Mouse (Mus musculus) left cerebral cortex, postnatal 4 days (tissue): Measurements from ENCODE around the gene Gmppb. TPM values are rescaled to one million over a fixed set of nuclear protein-coding genes. Genes with fewer than 3 reads are reported as not detected.
A peak's percentile ranks its signal among the peaks of the same experiment; 100 is the strongest.
"Not testable (repeated sequence)": the region's sequence is repeated elsewhere in the genome, so short reads cannot be mapped to it uniquely, and the experiment has no call there.

Experiments
- DNase-seq: peaks from one replicate; pipeline ENCODE4 v3.0.0-alpha.2; 2022
- intact Hi-C: fragments of 180-260 bp; cut with DNase I; formaldehyde crosslinking; loops from one replicate; pipeline ENCODE4 v1.15.1; 2025
- total RNA-seq, 2 experiments: library from RNA; stranded (reverse); gene quantifications; 2 replicates each; pipeline ENCODE4 v1.2.3; 2021

Gmppb gene
- 10 to 100 TPM; 15.2 to 15.5 TPM for total RNA-seq

GRCm38 (mm10) chr9:108049016-108049455 lies at the start of gene Gmppb:
Gene Gmppb (plus strand): TSS chr9:108049242.
- intact Hi-C loops = loop anchor here (5.0 kb wide), 1 partner anchor 147 kb away; no protein-coding TSS in a partner anchor
- DNase-seq = peak; percentile 96

GRCm38 (mm10) chr9:108001922-108002770 lies 46.9 kb upstream of the Gmppb start, which contains the start of gene Ip6k1:
Gene Ip6k1 (plus strand): TSS chr9:108002501.
- intact Hi-C loops = no loop called here
- peak; percentile 100 for DNase-seq

- DNase-seq = no peak
- intact Hi-C loops = no loop called here
Observed at GRCm38 (mm10) chr9:108002778-108003530, 46.1 kb upstream of the Gmppb start.

- peak; percentile 15 for DNase-seq
- intact Hi-C loops = no loop called here
Observed at GRCm38 (mm10) chr9:108003531-108003890, 45.5 kb upstream of the Gmppb start.

- intact Hi-C loops = no loop called here
- DNase-seq = no peak
Observed at GRCm38 (mm10) chr9:108008041-108008440, 41.0 kb upstream of the Gmppb start.

- intact Hi-C loops = no loop called here
- DNase-seq = no peak
Observed at GRCm38 (mm10) chr9:108010385-108010784, 38.7 kb upstream of the Gmppb start.

GRCm38 (mm10) chr9:108013577-108013976 lies 35.5 kb upstream of the Gmppb start:
- intact Hi-C loops, DNase-seq: not testable (repeated sequence)

GRCm38 (mm10) chr9:108017127-108017526 lies 31.9 kb upstream of the Gmppb start:
- intact Hi-C loops = no loop called here
- DNase-seq = no peak

GRCm38 (mm10) chr9:108020741-108021140 lies 28.3 kb upstream of the Gmppb start:
- DNase-seq = no peak
- intact Hi-C loops = no loop called here

- DNase-seq = no peak
- intact Hi-C loops = no loop called here
Observed at GRCm38 (mm10) chr9:108023216-108023615, 25.8 kb upstream of the Gmppb start.

- intact Hi-C loops = no loop called here
- no peak for DNase-seq
Observed at GRCm38 (mm10) chr9:108026584-108026983, 22.5 kb upstream of the Gmppb start.

GRCm38 (mm10) chr9:108027867-108028266 lies 21.2 kb upstream of the Gmppb start:
- no peak for DNase-seq
- intact Hi-C loops = no loop called here

GRCm38 (mm10) chr9:108032126-108032525 lies 16.9 kb upstream of the Gmppb start:
- intact Hi-C loops = no loop called here
- no peak for DNase-seq

GRCm38 (mm10) chr9:108035331-108036156 lies 13.5 kb upstream of the Gmppb start:
- intact Hi-C loops = no loop called here
- no peak for DNase-seq

- intact Hi-C loops = loop anchor here (5.0 kb wide), 1 partner anchor 143 kb away; no protein-coding TSS in a partner anchor
- DNase-seq = no peak
Observed at GRCm38 (mm10) chr9:108044751-108045492, 4.1 kb upstream of the Gmppb start.

GRCm38 (mm10) chr9:108046582-108046981 lies 2.5 kb upstream of the Gmppb start:
- intact Hi-C loops = loop anchor here (5.0 kb wide), 1 partner anchor 144 kb away; no protein-coding TSS in a partner anchor
- DNase-seq = no peak

GRCm38 (mm10) chr9:108047601-108048565 lies 1.2 kb upstream of the Gmppb start:
- no peak for DNase-seq

GRCm38 (mm10) chr9:108048566-108048955 lies 481 bp upstream of the Gmppb start:
- DNase-seq = no peak
- intact Hi-C loops = loop anchor here (5.0 kb wide), 1 partner anchor 146 kb away; no protein-coding TSS in a partner anchor

More at GRCm38 (mm10) chr9:108047601-108048565, 1.2 kb upstream of the Gmppb start:
- intact Hi-C loops = loop anchor here (5.0 kb wide), 1 partner anchor 146 kb away; no protein-coding TSS in a partner anchor
